Mouse (Mus musculus) ES-E14 (cell line): ENCODE measurements around the gene Tsks. TPM values are rescaled to one million over a fixed set of nuclear protein-coding genes. Genes with fewer than 3 reads are reported as not detected.

Experiments
- DNase-seq: peaks from one replicate; pipeline ENCODE4 v3.0.0-alpha.2; 2013; ENCODE audit warnings: low read depth, low spot score
- H3K27ac ChIP-seq: 2 replicates; pipeline ENCODE4 v1.5.1; 2012; ENCODE audit warnings: low read depth, mild to moderate bottlenecking, low read length, moderate library complexity, mixed read lengths; ENCODE audit not compliant: poor library complexity, insufficient read depth, severe bottlenecking
- H3K36me3 ChIP-seq: 2 replicates; pipeline ENCODE4 v1.6.1; 2012; ENCODE audit warnings: mild to moderate bottlenecking, low read length, moderate library complexity, mixed read lengths; ENCODE audit not compliant: control insufficient read depth, poor library complexity, insufficient read depth, severe bottlenecking
- H3K4me1 ChIP-seq, 2 experiments: fragments of 150-350 bp in 1 of 2; sonication (generic) in 1 of 2; 2 replicates each; pipeline ENCODE4 v1.6.1; 2012; ENCODE audit warnings: low read length in 2 of 2, mild to moderate bottlenecking in 1 of 2, mixed read lengths in 1 of 2; ENCODE audit not compliant: control insufficient read depth in 2 of 2, insufficient read depth in 2 of 2, poor library complexity in 1 of 2
- H3K4me3 ChIP-seq, 2 experiments: fragments of 150-350 bp in 1 of 2; sonication (generic) in 1 of 2; 2 replicates each; pipeline ENCODE4 v1.5.1; 2012; ENCODE audit warnings: low read length in 2 of 2, low read depth in 1 of 2, mild to moderate bottlenecking in 1 of 2, mixed read lengths in 1 of 2; ENCODE audit not compliant: insufficient read depth in 1 of 2, poor library complexity in 1 of 2, severe bottlenecking in 1 of 2
- H3K9ac ChIP-seq: 2 replicates; pipeline ENCODE4 v1.6.1; 2012; ENCODE audit warnings: low read depth, mild to moderate bottlenecking, low read length, mixed read lengths; ENCODE audit not compliant: poor library complexity, insufficient read depth, severe bottlenecking
- H3K9me3 ChIP-seq: fragments of 150-350 bp; sonication (generic); 2 replicates; pipeline ENCODE4 v1.6.1; 2012; ENCODE audit warnings: low read depth, mild to moderate bottlenecking, low read length; ENCODE audit not compliant: control insufficient read depth, insufficient read depth
- CHD2 ChIP-seq: IDR thresholded peaks from 2 replicates; pipeline ENCODE4 v1.6.1; 2014; ENCODE audit warnings: mild to moderate bottlenecking, low read depth, low read length, inconsistent platforms
- HCFC1 ChIP-seq: IDR thresholded peaks from 2 replicates; pipeline ENCODE4 v1.6.1; 2012; ENCODE audit warnings: low read length, inconsistent platforms, borderline replicate concordance; ENCODE audit not compliant: insufficient read depth
- MAFK ChIP-seq: IDR thresholded peaks from 2 replicates; pipeline ENCODE4 v1.6.1; 2014; ENCODE audit warnings: mild to moderate bottlenecking, low read depth, low read length, inconsistent platforms; ENCODE audit not compliant: insufficient read depth
- ZC3H11A ChIP-seq: IDR thresholded peaks from 2 replicates; pipeline ENCODE4 v1.6.1; 2012; ENCODE audit warnings: low read depth, mild to moderate bottlenecking, inconsistent platforms, low read length, borderline replicate concordance
- ZNF384 ChIP-seq: IDR thresholded peaks from 2 replicates; pipeline ENCODE4 v1.6.1; 2012; ENCODE audit warnings: low read depth, low read length, inconsistent platforms
- in situ Hi-C, 2 experiments: fragments of 600-800 bp; cut with MboI; formaldehyde crosslinking; loops; one replicate each; pipeline ENCODE4 v1.15.1; 2025; ENCODE audit warnings: low sequenced_read_pairs in 2 of 2, inconsistent platforms in 1 of 2; ENCODE audit not compliant: unreplicated experiment in 2 of 2
- total RNA-seq: library from RNA; depleted of rRNA; stranded (reverse); fragments of 300-350 nt; gene quantifications from 2 replicates; pipeline ENCODE4 v1.2.3, GENCODE M21; 2012

The Tsks gene
- total RNA-seq, 1 experiment, result 0.49 TPM

GRCm38 (mm10) chr7:44952611-44953306, 9.8 kb downstream of the Tsks start:
- Histone ChIP-seq H3K27ac (no peak overlapping the region), H3K4me1 (peaks cover 0 to 14% of the 10 kb centered on the region in 2 experiments; a peak in 1 of 4 replicates), H3K4me3 (peak overlapping the region; percentile 65 to 92), H3K9ac (peak overlapping the region; percentile 32), H3K9me3 (no peaks in the 10 kb centered on the region), H3K36me3 (no peaks in the 10 kb centered on the region)
- TF ChIP-seq HCFC1 (no peak), ZC3H11A (no peak), ZNF384 (no peak), CHD2 (no peak), MAFK (no peak)
- peak; percentile 100 for DNase-seq
- in situ Hi-C loops, result no loop called here

- Histone ChIP-seq H3K9me3 (no peaks in the 10 kb centered on the region), H3K9ac (no peak overlapping the region), H3K4me1 (peaks cover 0 to 14% of the 10 kb centered on the region in 2 experiments; a peak in 2 of 4 replicates), H3K4me3 (no peak overlapping the region), H3K36me3 (no peaks in the 10 kb centered on the region), H3K27ac (no peak overlapping the region)
- no peak for TF ChIP-seq ZC3H11A
- TF ChIP-seq MAFK, result no peak
- TF ChIP-seq ZNF384, result no peak
- TF ChIP-seq HCFC1, result no peak
- TF ChIP-seq CHD2, result no peak
- DNase-seq, result no peak
- in situ Hi-C loops, result no loop called here
These were observed 10.6 kb downstream of the Tsks start for GRCm38 (mm10) chr7:44953561-44953960.

DNA sequence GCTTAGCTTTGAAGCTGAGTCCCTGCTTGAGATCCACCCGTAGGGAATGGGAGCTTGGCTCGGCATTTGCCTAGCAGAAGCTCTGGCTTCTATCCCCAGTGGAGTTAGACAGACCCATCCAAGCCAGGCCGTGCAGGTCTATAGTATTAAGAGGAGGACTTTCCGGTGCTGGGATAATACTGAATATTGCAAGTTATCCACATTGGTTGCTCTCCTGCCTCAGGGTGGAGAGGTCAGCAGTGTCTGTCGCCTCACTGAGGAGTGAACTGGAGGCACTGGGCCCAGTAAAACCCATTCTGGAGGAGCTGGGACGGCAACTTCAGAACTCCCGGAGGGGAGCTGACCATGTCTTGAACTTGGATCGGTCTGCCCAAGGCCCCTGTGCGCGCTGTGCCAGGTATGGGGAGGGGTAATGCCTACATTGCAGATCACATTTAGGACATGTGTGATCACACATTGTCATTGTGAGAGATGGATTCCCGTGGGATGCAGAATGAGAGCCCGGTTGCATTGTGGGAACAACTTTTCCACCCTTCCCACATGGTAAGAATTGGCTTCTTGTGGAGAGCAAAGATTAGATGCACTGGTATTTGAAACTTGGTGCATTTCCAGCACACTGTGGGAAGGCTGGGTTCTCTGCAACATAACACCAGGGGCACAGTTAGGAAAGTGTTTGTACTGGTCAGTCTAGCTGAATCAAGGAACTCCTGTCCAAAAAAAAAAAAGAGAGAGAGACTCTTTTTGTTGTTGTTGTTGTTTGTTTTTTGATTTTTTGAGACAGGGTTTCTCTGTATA, 11.3 kb downstream of the Tsks start:
- H3K9me3 ChIP-seq, result no peaks in the 10 kb centered on the region
- H3K9ac ChIP-seq, result no peak overlapping the region
- H3K4me1 ChIP-seq, result peaks cover 0 to 14% of the 10 kb centered on the region in 2 experiments; a peak in 2 of 4 replicates
- no peak for DNase-seq
- no peak overlapping the region for H3K4me3 ChIP-seq
- H3K36me3 ChIP-seq, result peaks cover 6% of the 10 kb centered on the region; the same call in 1 of the 2 replicates
- no peak overlapping the region for H3K27ac ChIP-seq
- no peak for TF ChIP-seq ZC3H11A
- in situ Hi-C loops, result no loop called here

DNA sequence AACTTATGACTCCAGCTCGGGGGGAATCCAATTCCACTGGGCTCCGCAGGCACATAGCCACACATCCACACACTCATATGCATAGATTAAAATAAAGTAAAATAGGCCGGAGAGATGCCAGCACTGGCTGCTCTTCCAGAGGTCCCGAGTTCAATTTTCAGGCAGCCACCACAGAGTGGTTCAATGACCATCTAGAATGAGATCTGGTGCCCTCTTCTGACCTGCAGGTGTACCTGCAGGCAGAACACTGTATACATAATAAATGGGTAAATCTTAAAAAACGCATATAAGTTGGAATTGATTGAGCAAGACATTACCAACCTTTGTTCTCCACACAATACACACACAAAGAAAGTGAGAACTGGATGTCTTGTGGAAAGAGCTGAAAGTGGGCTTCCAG, 12.6 kb downstream of the Tsks start:
- H3K9ac ChIP-seq, result no peak overlapping the region
- H3K9me3 ChIP-seq, result no peaks in the 10 kb centered on the region
- no peak overlapping the region for H3K27ac ChIP-seq
- DNase-seq, result no peak
- TF ChIP-seq CHD2 (no peak), ZC3H11A (no peak), ZNF384 (no peak), HCFC1 (no peak), MAFK (no peak)
- in situ Hi-C loops, result no loop called here
- peaks cover 16% of the 10 kb centered on the region; the same call in 1 of the 2 replicates for H3K36me3 ChIP-seq
- H3K4me3 ChIP-seq, result no peak overlapping the region
- peaks cover 0 to 12% of the 10 kb centered on the region in 2 experiments; a peak in 2 of 4 replicates for H3K4me1 ChIP-seq
